Mouse (Mus musculus): ENCODE measurements at regions not wholly inside any gene's neighbourhood (a gene's known extent, or its start where the extent isn't known, plus 50 kb on each side); places are given as distances from the start of the nearest gene placed in this dataset.

DNA sequence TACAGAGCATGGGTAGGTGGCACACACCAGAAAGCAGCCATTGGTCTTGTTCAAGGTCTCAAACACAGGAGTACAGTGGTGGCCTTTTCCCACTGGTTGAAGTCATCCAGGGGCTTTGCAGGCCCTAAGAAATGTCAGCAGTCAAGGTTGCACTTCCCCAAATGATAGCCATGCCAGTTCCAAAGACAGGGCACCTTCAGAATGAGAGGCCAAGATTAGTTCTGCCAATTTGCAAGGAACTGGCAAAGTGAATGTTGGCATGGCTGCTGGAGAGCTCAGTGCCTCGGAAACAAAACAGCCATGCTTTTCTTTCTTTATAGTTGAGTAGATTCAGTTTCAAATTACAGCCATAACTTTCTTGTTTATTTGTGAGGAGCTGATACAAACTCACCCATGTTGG, 57.7 kb upstream of the Thrb start:
- 82% methylated on average over 1 of the region's 1 CpGs for WGBS
- Histone ChIP-seq H3K27me3 (replicated peaks; ENCODE audit: control insufficient read depth, insufficient read depth, low read length) (no peaks in the 10 kb centered on the region), H3K9me3 (ENCODE audit: control insufficient read depth, low read length) (no peaks in the 10 kb centered on the region), H3K4me2 (ENCODE audit: low read length) (no peak overlapping the region), H3K4me1 (ENCODE audit: control insufficient read depth, insufficient read depth, low read depth, low read length) (no peaks in the 10 kb centered on the region), H3K27ac (ENCODE audit: low read depth, low read length) (no peak overlapping the region), H3K4me3 (ENCODE audit: low read length) (no peak overlapping the region), H3K9ac (ENCODE audit: low read depth, low read length) (no peak overlapping the region), H3K36me3 (ENCODE audit: control insufficient read depth, insufficient read depth, low read length) (no peaks in the 10 kb centered on the region)
- ATAC-seq = no peak

GRCm38 (mm10) chr14:17606018-17606417, 54.0 kb upstream of the Thrb start:
- no peak overlapping the region for H3K9ac ChIP-seq (ENCODE audit: low read depth, low read length)
- peak; percentile 27; the same call in 1 of the 2 replicates for ATAC-seq
- H3K4me3 ChIP-seq (ENCODE audit: low read length) = no peak overlapping the region
- no peak overlapping the region for H3K27ac ChIP-seq (ENCODE audit: low read depth, low read length)
- H3K4me1 ChIP-seq (ENCODE audit: control insufficient read depth, insufficient read depth, low read depth, low read length) = no peaks in the 10 kb centered on the region
- no peak overlapping the region for H3K4me2 ChIP-seq (ENCODE audit: low read length)
- 62% methylated on average over 3 of the region's 3 CpGs for WGBS
- no peaks in the 10 kb centered on the region for H3K36me3 ChIP-seq (ENCODE audit: control insufficient read depth, insufficient read depth, low read length)
- H3K27me3 ChIP-seq (replicated peaks; ENCODE audit: control insufficient read depth, insufficient read depth, low read length) = no peaks in the 10 kb centered on the region
- H3K9me3 ChIP-seq (ENCODE audit: control insufficient read depth, low read length) = no peaks in the 10 kb centered on the region

DNA sequence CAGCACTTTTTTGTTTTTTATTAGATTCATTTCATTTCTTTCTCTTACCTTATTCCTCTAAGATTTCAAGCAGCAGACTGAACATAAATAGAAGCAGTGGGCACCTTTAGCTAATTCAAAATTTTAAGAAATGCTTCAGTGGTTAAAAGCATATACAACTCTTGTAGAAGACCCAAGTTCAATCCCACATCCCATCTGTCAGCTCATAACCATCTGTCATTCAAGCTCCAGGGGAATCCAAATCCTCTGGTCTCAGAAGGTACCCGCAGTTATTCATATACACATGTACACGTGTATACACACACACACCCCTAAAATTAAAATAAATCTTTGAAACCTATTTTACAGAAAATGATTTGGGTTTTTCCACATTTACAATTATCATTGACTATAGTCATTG, 52.9 kb upstream of the Thrb start:
- Histone ChIP-seq H3K27ac (ENCODE audit: low read depth, low read length) (no peak overlapping the region), H3K4me1 (ENCODE audit: control insufficient read depth, insufficient read depth, low read depth, low read length) (no peaks in the 10 kb centered on the region), H3K4me2 (ENCODE audit: low read length) (no peak overlapping the region), H3K9me3 (ENCODE audit: control insufficient read depth, low read length) (no peaks in the 10 kb centered on the region), H3K27me3 (replicated peaks; ENCODE audit: control insufficient read depth, insufficient read depth, low read length) (no peaks in the 10 kb centered on the region), H3K9ac (ENCODE audit: low read depth, low read length) (no peak overlapping the region), H3K36me3 (ENCODE audit: control insufficient read depth, insufficient read depth, low read length) (no peaks in the 10 kb centered on the region), H3K4me3 (ENCODE audit: low read length) (no peak overlapping the region)
- WGBS = 75% methylated on average over 2 of the region's 2 CpGs
- no peak for ATAC-seq
